Mouse (Mus musculus) left cerebral cortex, postnatal 10 days (tissue): ENCODE data around the gene Pcdh9. TPM values are rescaled to one million over a fixed set of nuclear protein-coding genes. Genes with fewer than 3 reads are reported as not detected.

Experiments used
- DNase-seq, 2 experiments: peaks; one replicate each; pipeline ENCODE4 v3.0.0; 2021 to 2022; ENCODE audit warnings: low spot score in 2 of 2, mixed read lengths in 1 of 2; ENCODE audit errors: extremely low spot score in 1 of 2
- intact Hi-C: fragments of 180-260 bp; cut with DNase I; formaldehyde crosslinking; loops from one replicate; pipeline ENCODE4 v1.15.1; 2025
- total RNA-seq, 2 experiments: library from RNA; stranded (reverse); gene quantifications; 2 replicates each; pipeline ENCODE4 v1.2.3; 2021

The Pcdh9 gene
- total RNA-seq, 2 experiments from 2014 or later, result 190 to 194 TPM

DNA sequence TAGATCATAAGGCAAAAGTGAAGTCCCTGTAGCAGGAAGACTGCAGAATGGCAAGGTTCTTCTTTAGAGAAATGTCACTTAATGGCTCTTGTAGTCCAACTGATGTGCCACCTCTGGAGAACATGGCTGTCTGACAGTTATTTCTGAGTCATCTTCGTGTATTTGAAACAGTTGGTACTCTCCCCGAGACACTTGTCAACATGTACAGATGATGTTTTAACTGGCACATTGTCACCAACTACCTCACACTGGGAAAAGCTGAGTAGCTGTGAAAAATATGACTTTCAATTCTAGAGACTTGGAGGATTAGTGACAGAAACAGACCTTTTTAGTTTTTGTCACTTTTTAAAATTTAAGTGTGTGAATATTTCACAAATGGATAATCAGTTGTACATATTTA is 804.8 kb downstream of the Pcdh9 start:
- DNase-seq, result no peak
- intact Hi-C loops, result no loop called here

DNA sequence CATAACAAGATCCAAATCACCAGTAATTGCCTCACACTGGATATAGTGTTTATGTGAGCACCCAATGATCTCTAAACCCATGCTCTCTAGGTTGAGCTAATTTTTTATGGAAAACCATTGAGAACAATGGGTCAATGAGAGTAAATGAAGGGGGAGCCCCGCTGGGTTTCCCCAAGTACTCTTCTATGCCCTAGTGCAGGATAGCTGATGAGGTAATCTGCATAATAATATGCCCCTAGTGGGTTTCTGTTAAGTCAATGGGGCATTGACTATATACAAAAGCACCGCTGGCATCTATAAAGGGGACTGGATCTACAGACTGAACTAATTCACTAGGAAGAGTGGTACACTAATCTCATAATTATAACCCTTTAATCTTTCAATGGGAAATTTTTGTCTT is 807.3 kb downstream of the Pcdh9 start:
- intact Hi-C loops, result no loop called here
- DNase-seq, result no peak

DNA sequence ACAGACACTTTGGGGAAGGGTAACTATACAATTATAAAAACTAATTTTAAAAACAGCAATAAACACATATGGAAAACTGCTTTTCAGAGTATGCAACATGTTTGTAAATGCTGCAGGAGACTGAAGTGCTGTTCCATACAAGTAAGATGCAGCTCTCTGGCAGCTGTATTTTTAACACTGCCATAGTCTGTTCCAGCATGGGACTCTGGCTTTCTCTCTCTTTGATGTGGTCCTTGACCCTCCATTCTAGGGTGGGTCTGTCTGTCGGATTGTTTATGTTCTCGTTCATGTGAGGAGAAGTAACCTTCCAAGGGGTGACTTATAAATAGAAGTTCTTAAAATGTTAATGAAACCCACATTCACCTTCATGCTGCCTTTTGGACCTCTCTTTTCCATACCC is 809.6 kb downstream of the Pcdh9 start:
- intact Hi-C loops, result no loop called here
- DNase-seq, result no peak

DNA sequence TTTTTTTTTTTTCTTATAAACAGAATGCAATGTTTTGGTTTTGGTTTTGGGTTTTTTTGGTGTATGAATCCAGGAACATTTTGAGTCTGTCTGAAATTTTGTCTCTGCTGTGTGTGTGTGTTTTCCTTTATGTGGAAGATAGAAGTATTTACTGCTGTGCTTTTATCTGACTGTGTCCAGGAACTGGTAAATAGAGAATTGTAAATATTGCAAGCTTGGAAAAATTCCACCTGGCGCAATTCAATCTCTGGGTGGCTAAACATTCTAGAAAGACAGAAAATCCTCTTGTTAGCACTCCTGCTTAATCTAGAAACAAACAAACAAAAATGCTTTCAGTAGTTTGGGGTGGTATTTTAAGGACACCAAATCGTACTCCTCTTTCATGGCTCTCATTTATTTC is 814.7 kb downstream of the Pcdh9 start:
- no peak for DNase-seq
- intact Hi-C loops, result no loop called here

DNA sequence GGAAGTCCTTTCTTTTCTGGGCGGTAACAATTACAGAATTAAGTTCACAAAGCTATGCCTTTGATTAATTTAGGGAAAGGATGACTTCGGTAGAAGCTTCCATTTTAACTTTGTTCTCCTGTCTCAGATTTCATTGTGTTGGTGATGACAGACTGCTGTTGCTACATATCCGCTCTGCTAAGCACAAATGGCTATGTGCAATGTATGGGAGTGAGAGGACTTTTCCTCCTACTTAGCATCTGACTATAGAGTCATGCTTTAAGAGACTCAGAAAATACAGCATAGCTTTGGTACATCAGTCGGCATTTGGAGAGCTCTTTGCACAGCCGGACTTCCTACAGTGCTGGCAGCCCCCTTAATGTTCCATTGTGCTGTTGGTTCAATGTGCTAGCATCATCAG is 818.1 kb downstream of the Pcdh9 start:
- DNase-seq, result no peak

DNA sequence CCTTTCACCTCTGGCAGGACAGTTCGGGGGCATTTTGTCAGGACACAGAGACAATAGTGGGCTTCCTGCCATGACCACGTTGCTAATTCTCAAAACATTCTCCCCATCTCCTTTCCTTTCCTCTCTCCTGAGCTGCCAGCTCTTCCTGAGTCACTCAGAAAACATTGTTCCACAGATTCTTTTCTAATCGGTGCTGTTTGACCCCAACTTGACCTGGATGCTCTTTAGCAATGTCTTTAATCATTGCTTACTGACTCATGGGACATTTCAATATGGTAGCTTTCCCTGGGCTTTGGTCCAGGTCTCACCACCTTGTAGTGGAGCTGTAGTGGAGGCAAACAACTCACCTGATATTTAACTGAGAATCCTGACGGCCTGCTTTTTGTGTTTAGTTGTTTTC is 820.3 kb downstream of the Pcdh9 start:
- intact Hi-C loops, result no loop called here
- no peak for DNase-seq

More for the DNA sequence above, 818.1 kb downstream of the Pcdh9 start:
- intact Hi-C loops, result no loop called here

DNA sequence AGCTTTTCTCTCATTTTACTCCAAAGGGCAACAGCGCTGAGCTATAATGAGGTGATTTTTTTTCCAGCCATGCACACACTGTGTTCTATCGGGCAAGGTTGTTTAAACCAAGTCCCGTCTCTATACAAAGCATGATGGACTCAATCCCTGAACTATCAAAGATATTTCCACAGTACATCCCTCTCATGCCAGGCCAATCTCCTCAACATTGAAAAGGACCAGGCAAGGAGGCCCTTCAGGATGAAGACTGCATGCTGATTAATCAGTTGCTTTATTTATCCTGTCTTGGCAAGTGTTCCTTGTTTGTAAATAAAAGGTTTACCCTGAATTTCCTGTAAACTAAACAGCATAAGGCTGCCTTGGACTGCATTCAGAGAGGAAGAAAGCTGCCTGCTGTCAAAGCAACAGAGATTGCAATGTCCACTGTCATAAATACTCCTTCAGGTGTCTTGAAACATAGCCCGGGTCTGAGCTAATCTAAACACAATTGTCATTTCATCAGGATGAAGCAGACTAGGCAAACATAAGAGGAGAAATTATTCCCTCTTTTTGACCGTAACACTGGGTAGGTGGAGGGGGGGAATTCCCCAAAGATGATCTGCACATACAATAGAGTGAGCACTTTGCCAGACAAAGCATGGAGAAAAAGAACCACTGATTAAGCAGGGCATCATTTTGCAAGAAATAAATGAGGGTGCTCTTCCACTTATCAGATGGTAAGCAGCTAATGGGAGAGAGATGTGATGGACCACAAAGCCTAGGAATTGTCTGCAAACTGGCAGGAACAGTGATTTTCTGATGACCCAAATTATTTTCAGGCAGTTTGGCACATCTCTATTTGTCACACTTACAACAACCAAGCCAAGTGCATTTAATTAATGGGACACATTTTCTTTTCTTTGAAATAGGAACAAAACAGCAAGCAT is 822.8 kb downstream of the Pcdh9 start:
- DNase-seq, result no peak
- intact Hi-C loops, result no loop called here

DNA sequence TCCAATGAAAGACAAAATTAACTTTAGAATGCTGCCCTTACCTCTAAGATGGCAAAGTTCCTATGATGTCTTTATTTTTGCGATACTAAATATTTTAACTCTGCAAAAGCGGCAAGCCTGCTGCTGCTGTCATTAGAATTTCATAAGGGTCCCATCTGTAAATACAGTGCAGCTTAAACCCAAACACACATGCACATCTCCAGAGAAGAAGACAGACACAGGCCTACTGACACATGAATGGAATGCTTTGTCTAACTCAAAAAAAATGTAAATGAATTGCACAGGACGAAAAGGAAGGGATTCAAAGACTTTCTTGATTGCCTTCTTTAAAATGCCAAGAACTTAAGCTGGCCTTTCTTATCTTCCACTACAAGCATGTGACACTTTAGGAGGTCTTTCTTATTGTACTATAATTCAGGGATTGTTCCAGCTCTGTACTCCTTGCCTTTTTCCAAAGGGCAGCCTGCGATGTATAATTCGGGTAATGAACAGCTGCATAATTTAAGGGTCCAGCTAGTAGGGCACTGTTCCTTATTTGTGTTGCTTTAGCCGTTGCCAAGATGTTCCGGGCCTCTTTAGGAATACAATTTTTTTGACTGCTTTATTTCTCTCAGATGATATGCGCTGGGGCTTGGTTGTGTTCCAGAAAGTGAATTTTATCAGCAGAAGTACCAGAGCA is 823.6 kb downstream of the Pcdh9 start:
- intact Hi-C loops, result no loop called here
- no peak for DNase-seq

DNA sequence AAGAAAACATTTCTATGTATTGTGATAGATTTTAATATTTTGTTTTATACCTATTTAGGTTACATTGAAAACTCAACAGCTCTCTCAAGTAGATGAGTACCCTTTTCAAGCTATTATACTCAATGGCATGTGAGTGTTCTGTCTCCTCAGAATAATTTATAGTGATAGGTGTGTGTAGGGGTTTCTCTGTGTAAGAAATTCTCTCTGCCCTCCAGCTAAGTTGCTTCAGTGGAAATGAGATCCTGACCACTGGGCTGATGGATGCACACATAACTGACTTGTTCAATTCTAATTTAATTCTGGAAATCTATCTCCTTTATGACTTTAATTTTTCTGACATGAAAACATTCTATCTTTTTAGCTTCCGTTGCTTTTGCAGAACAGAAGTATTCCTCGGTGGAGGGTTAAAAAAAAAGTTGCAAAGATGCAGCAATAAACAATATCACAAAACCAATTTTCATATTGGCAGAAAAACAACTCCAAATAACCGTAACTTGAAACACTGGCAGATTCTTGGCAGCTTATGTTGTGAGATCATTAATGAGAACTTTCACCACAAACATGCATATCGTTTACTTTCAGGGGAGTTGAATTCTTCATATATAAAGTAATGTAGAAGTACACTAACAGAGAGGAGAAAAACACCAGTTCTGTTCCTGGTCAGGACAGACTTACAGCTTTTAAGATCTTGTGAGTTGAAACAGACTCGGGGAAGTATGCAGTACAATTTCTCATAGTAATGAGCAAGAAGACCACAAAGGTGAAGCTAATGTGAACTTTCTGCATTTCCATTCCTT is 828.5 kb downstream of the Pcdh9 start:
- intact Hi-C loops, result no loop called here

DNA sequence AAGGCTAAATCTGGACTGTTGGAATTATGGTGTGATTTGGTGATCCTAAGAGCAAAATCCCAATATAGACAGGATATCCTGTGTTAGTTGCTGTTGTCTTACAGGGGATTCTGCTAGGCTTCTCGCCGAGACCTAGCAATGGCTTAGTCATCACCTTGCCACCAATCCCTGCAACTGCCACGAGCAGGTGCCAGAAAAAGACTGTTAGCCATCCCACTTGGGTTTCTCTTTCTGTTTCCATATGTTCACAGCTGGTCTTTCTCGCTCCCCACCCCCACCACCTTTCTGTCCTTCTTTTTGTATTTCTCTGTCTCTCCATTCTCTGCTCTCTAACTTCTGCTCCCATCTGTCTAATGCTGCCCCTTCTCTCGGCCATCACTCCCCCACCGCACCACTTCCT is 831.7 kb downstream of the Pcdh9 start:
- no peak for DNase-seq
- intact Hi-C loops, result no loop called here

More for the DNA sequence above, 828.5 kb downstream of the Pcdh9 start:
- DNase-seq, result no peak

DNA sequence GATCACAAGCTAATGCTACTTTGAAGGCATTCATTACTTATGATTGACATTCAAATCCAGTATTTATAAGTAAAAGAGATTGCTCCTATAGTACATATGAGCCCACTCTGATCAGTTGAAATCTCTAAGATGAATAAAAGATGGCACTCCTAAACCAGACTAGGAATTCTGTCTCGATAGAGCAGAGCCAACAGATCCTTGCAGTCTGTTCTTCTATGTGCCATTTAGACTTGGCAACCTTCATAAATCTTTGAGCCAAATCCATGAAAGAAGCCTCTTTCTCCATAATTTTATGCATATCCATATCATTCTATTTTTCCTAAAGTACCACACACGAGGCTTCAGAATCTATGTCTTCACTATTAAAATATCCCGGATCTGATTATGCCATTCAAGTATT is 834.5 kb downstream of the Pcdh9 start:
- intact Hi-C loops, result no loop called here
- DNase-seq, result no peak

DNA sequence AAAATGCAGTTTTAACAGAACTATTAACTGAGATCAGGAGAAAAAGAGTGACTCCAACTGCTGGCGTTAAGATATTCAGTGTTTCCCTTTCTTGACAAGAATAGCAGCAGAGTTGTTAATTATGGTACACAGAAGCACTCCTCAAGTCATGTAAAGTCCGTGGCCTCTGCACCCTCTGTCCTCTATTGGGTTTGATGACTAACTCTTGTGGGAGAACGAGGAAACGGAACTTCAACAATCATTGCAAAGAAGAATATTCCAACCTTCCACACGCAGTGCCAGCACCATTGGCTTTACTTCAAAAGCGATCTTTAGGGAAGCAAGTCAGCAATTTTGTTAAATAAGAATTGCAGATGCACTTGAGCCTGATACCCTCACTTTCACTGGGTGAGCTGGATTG is 849.9 kb downstream of the Pcdh9 start:
- intact Hi-C loops, result no loop called here
- no peak for DNase-seq

DNA sequence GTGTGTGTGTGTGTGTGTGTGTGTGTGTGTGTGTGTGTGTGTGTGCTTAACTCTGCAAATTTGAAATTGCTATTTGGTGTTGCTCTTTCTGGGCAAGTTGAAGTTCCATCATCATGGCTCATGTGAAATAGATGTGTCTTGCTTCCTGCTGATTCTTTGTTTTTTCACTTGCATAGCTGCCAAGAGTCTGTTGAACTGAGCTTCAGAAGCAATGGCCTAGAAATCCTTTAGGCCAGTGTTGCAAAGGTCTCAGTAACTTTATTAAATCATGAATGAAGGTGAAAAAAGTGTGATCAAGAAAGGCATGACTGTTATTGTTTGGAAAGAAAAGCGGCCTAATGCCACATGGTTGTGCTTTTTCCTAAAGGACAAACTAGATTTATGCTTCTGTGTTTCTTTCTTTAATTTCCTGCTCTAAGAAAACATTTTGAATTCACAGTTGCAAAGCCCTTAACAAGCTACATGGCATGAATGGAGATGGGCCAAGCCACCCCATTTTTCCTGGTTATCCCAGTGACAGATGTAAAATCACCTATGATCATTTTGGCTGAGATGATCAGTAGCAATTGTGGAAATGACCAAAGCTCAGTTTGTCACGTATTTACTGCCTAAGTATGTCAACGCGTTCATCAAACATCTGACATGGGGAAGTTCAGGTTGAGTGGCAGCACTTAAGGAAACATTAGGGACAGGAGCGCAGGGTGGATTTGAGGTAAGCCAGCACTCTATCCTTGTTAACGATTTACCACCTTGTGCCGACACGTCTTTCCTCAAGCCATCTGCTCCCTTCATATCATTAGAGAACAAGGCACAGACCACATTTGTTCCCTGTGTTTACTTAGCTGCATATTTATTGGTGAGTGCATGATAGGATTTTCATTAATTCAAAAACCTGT is 850.9 kb downstream of the Pcdh9 start:
- intact Hi-C loops, result no loop called here
- DNase-seq, result no peak

DNA sequence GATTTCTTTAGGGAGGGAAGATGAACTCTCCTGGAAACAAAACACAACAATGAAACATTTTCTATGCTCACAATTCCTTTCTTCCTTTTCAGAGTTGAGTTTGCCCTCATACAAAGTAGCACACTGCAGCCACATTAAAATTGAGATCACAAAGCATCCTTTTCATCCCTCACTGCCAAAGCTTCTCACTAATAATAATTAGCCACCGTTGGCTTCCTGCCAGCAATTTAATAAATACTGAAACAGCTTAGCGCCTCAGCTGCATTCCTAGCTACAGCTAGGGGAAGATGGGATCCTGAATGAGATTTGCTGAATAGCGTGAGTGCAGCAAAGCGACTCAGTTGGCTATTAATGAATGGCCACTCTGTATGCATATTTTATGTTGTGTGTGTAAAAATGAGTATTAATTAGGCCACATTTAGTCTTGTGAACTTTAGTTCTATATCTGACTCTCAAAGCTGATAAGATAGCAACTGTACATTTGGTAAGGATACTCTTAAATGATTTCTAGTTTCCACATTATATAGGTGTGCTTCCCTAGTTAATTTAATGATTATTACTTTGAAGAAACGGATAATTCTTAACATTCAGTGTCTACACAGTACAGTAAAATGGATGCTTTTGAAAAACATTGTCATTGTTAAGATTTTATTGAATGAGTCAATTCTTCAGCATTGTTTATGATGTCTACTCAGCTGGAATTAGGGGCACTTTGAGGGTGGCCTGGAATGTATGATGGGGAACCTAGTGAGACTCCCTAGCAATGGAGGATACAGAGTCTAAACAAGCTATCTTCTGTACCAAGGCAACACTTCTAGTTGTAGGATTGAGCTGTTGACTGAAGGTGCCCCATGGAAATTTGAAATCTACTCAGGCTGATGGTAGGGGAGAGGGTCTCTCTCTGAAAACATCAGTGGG is 881.1 kb downstream of the Pcdh9 start:
- intact Hi-C loops, result no loop called here
- peak; percentile 18 to 71 for DNase-seq
